Mouse (Mus musculus): ENCODE results near the gene R3hcc1l. TPM values are rescaled to one million over a fixed set of nuclear protein-coding genes. Genes with fewer than 3 reads are reported as not detected.

The R3hcc1l gene
- total and polyA plus RNA-seq, 3 experiments: 2.7 to 28.7 (median 28.2) TPM

DNA sequence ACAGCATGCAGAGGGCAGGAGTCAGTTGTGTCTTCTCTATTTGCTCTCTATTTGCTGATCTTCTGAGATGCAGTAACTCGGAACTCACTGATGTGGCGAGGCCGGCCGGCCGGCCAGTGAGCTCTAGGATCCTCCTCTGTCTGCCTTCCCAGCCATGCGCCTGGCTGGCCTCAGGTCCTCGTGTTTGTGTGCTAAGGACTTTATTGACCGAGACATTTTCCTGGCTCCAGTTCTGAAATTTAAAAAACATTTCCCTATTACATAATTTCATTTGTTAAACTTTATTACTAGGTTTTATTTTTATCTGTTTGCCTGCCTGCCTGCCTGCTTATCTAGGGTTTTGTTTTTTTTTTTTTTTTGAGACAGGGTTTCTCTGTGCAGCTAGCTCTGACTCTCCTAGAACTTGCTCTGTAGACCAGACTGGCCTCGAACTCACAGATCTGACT lies 11.5 kb downstream of the R3hcc1l start:
- whole genome bisulfite sequencing: 22% methylated on average over 9 of the region's 9 CpGs

DNA sequence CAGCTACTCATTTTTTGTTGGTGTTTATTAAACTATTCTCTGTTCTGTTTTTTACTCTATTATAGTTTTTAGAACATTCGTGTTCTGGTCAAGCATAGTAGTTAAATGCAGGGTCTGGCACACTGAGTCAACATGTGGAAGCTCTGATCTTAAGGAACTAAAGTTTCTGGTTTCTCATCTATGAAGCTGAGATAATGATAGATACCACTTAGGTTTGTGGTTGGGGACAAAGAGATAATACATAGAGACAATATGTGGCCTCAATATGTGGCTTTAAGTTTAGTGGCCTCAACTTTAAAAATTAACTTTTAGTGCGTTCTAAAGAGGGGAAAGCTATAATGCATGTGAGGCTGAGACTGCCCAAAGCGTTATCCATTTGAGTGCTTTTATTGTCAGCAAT lies 15.9 kb downstream of the R3hcc1l start:
- H3K36me3 ChIP-seq (ENCODE audit: control insufficient read depth, insufficient read depth, low read length): peaks cover 17% of the 10 kb centered on the region
- intact Hi-C loops (cut with DNase I): no loop called here
- H3K79me2 ChIP-seq (replicated peaks; ENCODE audit: control insufficient read depth, insufficient read depth, low read length): peaks cover 9% of the 10 kb centered on the region
- no peak overlapping the region for H3K27ac ChIP-seq
- H3K4me1 ChIP-seq (ENCODE audit: control insufficient read depth, insufficient read depth, low read length): peaks cover 8% of the 10 kb centered on the region
- 90% methylated on average over 3 of the region's 3 CpGs for WGBS
- H3K27me3 ChIP-seq (ENCODE audit: control insufficient read depth, insufficient read depth, low read length): no peaks in the 10 kb centered on the region
- TF ChIP-seq POLR2A (IDR thresholded peaks at IDR 0.05; ENCODE audit: insufficient read depth, low read depth, low read length) (no peak), EP300 (IDR thresholded peaks at IDR 0.05; ENCODE audit: insufficient read depth, low read depth, low read length) (no peak), CTCF (IDR thresholded peaks at IDR 0.05) (no peak)
- DNase-seq: no peak
- H3K9ac ChIP-seq (ENCODE audit: low read depth, low read length): no peak overlapping the region
- H3K4me3 ChIP-seq: no peak overlapping the region

More for the DNA sequence above, 11.5 kb downstream of the R3hcc1l start:
- peak in 1 of 2 experiments; percentile 31 for DNase-seq
- Histone ChIP-seq H3K9ac (ENCODE audit: low read depth, low read length) (no peak overlapping the region), H3K4me1 (ENCODE audit: control insufficient read depth, insufficient read depth, low read length) (peaks cover 8% of the 10 kb centered on the region), H3K36me3 (ENCODE audit: control insufficient read depth, insufficient read depth, low read length) (peaks cover 9% of the 10 kb centered on the region), H3K4me3 (no peak overlapping the region), H3K27ac (no peak overlapping the region), H3K79me2 (replicated peaks; ENCODE audit: control insufficient read depth, insufficient read depth, low read length) (peaks cover 8% of the 10 kb centered on the region), H3K27me3 (ENCODE audit: control insufficient read depth, insufficient read depth, low read length) (no peaks in the 10 kb centered on the region)
- TF ChIP-seq EP300 (IDR thresholded peaks at IDR 0.05; ENCODE audit: insufficient read depth, low read depth, low read length) (no peak), CTCF (IDR thresholded peaks at IDR 0.05) (no peak), POLR2A (IDR thresholded peaks at IDR 0.05; ENCODE audit: insufficient read depth, low read depth, low read length) (no peak)
- intact Hi-C loops (cut with DNase I): loop anchor here (5.0 kb wide), 1 partner anchor 37 kb away; no protein-coding TSS in a partner anchor

DNA sequence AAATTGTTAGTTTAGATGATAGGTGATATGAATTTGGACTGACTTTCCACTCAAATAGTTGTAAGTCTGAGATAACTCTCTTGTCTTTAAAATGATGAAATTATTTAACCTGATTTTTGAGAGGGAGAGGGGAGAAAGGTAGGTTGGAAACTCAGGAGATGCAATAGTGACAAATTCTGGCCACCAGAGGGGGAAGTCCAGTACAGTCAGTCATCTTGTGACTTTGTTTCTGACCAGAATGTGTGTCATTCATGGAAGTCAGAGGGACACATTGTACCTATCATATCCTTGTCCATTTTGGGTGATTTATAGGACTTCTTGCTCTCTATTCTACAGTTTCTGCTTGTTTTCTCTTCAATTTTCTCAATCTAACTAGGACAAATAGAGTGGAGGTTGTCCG lies 19.0 kb downstream of the R3hcc1l start:
- no peak for DNase-seq
- H3K27ac ChIP-seq: no peak overlapping the region
- no peak overlapping the region for H3K9ac ChIP-seq (ENCODE audit: low read depth, low read length)
- peak; percentile 62 for TF ChIP-seq CTCF (IDR thresholded peaks at IDR 0.05)
- TF ChIP-seq POLR2A (IDR thresholded peaks at IDR 0.05; ENCODE audit: insufficient read depth, low read depth, low read length): no peak
- H3K79me2 ChIP-seq (replicated peaks; ENCODE audit: control insufficient read depth, insufficient read depth, low read length): peaks cover 15% of the 10 kb centered on the region
- H3K4me1 ChIP-seq (ENCODE audit: control insufficient read depth, insufficient read depth, low read length): peaks cover 17% of the 10 kb centered on the region
- 74% methylated on average over 1 of the region's 1 CpGs for WGBS
- H3K36me3 ChIP-seq (ENCODE audit: control insufficient read depth, insufficient read depth, low read length): peaks cover 26% of the 10 kb centered on the region
- H3K4me3 ChIP-seq: no peak overlapping the region
- H3K27me3 ChIP-seq (ENCODE audit: control insufficient read depth, insufficient read depth, low read length): no peaks in the 10 kb centered on the region
- intact Hi-C loops (cut with DNase I): loop anchor here (2.0 to 5.0 kb wide), 2 partner anchors 17 to 120 kb away; no protein-coding TSS in a partner anchor

DNA sequence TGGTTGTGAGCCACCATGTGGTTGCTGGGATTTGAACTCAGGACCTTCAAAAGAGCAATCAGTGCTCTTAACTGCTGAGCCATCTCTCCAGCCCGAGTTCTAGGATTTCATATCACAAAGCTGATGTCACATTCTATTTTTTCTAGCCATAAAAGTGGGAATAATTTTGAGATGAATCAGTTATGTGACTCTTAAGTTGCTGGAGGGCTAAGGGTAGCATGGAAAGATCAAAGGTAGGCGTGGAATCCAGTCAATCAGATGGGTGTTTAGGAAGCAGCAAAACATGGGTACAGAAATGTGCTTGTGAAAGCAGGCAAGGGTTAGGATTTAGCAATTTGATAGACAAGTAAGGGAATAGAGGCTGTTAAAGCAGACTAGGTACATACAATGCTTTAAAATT lies 20.4 kb downstream of the R3hcc1l start:
- H3K9ac ChIP-seq (ENCODE audit: low read depth, low read length): no peak overlapping the region
- H3K4me3 ChIP-seq: no peak overlapping the region
- no peak for TF ChIP-seq CTCF (IDR thresholded peaks at IDR 0.05)
- no peak for TF ChIP-seq EP300 (IDR thresholded peaks at IDR 0.05; ENCODE audit: insufficient read depth, low read depth, low read length)
- no peak for TF ChIP-seq POLR2A (IDR thresholded peaks at IDR 0.05; ENCODE audit: insufficient read depth, low read depth, low read length)
- H3K79me2 ChIP-seq (replicated peaks; ENCODE audit: control insufficient read depth, insufficient read depth, low read length): peaks cover 10% of the 10 kb centered on the region
- intact Hi-C loops (cut with DNase I): loop anchor here (5.0 kb wide), 1 partner anchor 118 kb away; no protein-coding TSS in a partner anchor
- peaks cover 19% of the 10 kb centered on the region for H3K36me3 ChIP-seq (ENCODE audit: control insufficient read depth, insufficient read depth, low read length)
- no peak overlapping the region for H3K27ac ChIP-seq
- H3K4me1 ChIP-seq (ENCODE audit: control insufficient read depth, insufficient read depth, low read length): peaks cover 15% of the 10 kb centered on the region
- DNase-seq: no peak
- WGBS: 70% methylated on average over 2 of the region's 2 CpGs
- no peaks in the 10 kb centered on the region for H3K27me3 ChIP-seq (ENCODE audit: control insufficient read depth, insufficient read depth, low read length)

DNA sequence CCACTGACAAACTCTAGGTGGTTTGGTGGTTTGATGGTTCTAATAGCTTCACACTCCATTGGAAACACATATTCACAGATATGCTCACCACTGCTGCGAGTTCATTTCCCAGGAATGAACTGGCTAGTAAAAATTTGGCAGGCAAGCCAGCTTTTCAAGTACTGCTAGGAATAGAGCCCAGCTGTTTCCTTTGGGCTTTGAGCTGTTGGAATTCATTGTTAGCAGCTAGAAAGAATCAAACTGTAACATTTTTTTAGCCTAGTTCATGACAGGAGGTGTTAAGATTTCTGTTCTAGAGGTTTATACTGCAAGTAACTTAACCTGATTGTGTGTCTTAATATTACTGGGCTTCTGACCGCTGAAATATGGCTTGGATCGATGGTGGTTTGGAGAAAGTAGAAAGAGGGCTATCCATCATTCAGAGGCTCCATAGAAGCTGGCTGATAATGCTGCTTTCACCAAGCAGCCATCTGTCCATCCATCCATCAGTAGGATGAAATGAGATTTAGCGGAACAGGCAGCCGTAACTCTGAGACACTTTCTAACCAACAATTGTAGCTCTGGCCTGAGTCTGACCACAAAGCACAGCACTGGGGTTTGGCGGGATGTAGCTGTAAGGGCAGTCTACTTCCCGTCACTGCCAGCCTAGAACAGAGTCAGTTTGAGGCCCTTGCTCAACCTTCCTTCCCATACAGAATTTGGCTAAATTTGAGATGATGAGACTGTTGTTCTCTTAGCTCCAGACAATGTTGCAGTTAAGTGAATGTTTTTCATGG lies 21.0 kb downstream of the R3hcc1l start:
- DNase-seq: peak; percentile 34 to 47
- TF ChIP-seq CTCF (IDR thresholded peaks at IDR 0.05) (no peak), EP300 (IDR thresholded peaks at IDR 0.05; ENCODE audit: insufficient read depth, low read depth, low read length) (no peak), POLR2A (IDR thresholded peaks at IDR 0.05; ENCODE audit: insufficient read depth, low read depth, low read length) (no peak)
- peaks cover 19% of the 10 kb centered on the region for H3K36me3 ChIP-seq (ENCODE audit: control insufficient read depth, insufficient read depth, low read length)
- H3K27me3 ChIP-seq (ENCODE audit: control insufficient read depth, insufficient read depth, low read length): no peaks in the 10 kb centered on the region
- peak overlapping the region; percentile 12; the same call in 1 of the 2 replicates for H3K27ac ChIP-seq
- H3K79me2 ChIP-seq (replicated peaks; ENCODE audit: control insufficient read depth, insufficient read depth, low read length): peaks cover 10% of the 10 kb centered on the region
- H3K9ac ChIP-seq (ENCODE audit: low read depth, low read length): 0 out of 2 replicates have a peak overlapping the region, but pooled peaks have one; percentile 38
- intact Hi-C loops (cut with DNase I): loop anchor here (5.0 kb wide), 1 partner anchor 118 kb away; no protein-coding TSS in a partner anchor
- peaks cover 15% of the 10 kb centered on the region for H3K4me1 ChIP-seq (ENCODE audit: control insufficient read depth, insufficient read depth, low read length)
- H3K4me3 ChIP-seq: no peak overlapping the region
- WGBS: 50% methylated on average over 7 of the region's 7 CpGs

DNA sequence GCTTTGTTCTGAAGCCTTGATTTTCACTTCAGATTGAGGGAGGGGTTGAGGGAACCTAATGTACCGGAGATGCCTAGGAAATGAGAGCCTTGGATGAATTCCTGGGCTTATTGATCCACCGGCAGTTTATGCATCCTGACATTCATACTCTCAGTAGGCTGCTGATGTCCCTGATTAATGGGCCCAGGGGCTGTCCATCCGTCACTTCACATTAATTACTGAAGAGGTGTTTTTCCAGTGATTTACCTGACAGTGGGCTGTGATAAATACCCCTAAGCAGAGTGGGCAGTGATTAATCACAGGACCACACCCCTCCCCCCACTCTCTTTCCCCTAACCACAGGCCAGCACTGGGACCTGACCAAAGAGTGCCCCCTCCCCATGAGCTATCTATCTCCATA lies 22.1 kb downstream of the R3hcc1l start:
- intact Hi-C loops (cut with DNase I): no loop called here
- WGBS: 68% methylated on average over 3 of the region's 3 CpGs
- no peaks in the 10 kb centered on the region for H3K27me3 ChIP-seq (ENCODE audit: control insufficient read depth, insufficient read depth, low read length)

More for the DNA sequence above, 22.1 kb downstream of the R3hcc1l start:
- Histone ChIP-seq H3K79me2 (replicated peaks; ENCODE audit: control insufficient read depth, insufficient read depth, low read length) (peaks cover 10% of the 10 kb centered on the region), H3K4me1 (ENCODE audit: control insufficient read depth, insufficient read depth, low read length) (peaks cover 15% of the 10 kb centered on the region), H3K36me3 (ENCODE audit: control insufficient read depth, insufficient read depth, low read length) (peaks cover 17% of the 10 kb centered on the region), H3K27ac (no peak overlapping the region), H3K4me3 (no peak overlapping the region), H3K9ac (ENCODE audit: low read depth, low read length) (no peak overlapping the region)
- TF ChIP-seq POLR2A (IDR thresholded peaks at IDR 0.05; ENCODE audit: insufficient read depth, low read depth, low read length) (no peak), EP300 (IDR thresholded peaks at IDR 0.05; ENCODE audit: insufficient read depth, low read depth, low read length) (no peak), CTCF (IDR thresholded peaks at IDR 0.05) (no peak)
- DNase-seq: no peak

Data from heart, adult 2 months (tissue).